Mouse (Mus musculus): ENCODE results near the gene Grm5. TPM values are rescaled to one million over a fixed set of nuclear protein-coding genes. Genes with fewer than 3 reads are reported as not detected.

Gene Grm5
- 0.11 and 0.13 TPM in 2 replicates for polyA plus RNA-seq (2015; fragmentation: Nextera tagmentation; extraction: Ambion mirVana)

DNA sequence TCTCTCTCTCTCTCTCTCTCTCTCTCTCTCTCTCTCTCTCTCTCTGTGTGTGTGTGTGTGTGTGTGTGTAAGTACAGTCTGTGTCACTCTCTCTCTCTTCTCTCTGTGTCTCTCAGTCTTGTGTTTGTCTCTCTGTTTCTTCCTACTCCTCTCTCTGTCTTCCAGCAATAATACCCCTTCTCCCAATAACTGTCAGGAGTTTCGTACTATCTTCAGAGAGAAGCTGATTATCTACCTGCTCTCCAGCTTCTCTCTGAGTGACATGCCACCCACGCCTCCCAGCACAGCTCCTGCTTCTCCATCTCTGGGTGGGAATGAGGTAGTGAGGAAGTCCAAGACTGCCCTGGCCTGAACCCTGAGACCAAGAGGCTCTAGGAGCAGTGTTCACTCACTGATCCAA is at the start of gene Grm5:
Gene Grm5 (plus strand): TSS at position 301 of the 400 bp plus-strand sequence.
- peaks cover 7% of the 10 kb centered on the region; the same call in 1 of the 2 replicates for H3K27me3 ChIP-seq (replicated peaks)
- no peak within 1 kb of the TSS; the same call in 1 of the 2 replicates for H3K4me3 ChIP-seq (replicated peaks)

DNA sequence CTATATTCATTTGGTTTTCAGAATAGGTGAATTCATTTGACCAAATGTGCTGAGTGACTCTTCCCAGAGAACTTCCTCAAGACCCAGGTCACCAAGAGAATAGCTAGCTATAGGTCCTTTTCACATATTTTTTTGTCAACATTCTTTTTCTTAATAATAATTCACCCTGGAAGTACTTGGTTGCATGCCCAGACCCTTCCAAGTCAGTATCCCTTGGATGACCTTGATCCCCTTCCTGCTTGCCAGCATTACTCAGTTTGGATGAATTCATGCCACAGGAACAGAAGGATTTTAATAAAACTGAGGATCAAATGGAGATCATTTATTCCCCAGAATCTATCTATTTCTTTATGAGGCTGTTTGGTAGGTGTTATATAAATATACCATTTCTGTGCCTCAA is 44.9 kb upstream of the Grm5 start:
- no peaks in the 10 kb centered on the region for H3K27me3 ChIP-seq (replicated peaks)
- H3K27ac ChIP-seq: no peak overlapping the region
- H3K36me3 ChIP-seq: no peaks in the 10 kb centered on the region
- no peaks in the 10 kb centered on the region for H3K4me1 ChIP-seq (replicated peaks)
- H3K9me3 ChIP-seq: no peaks in the 10 kb centered on the region
- no peak overlapping the region for H3K9ac ChIP-seq
- H3K4me2 ChIP-seq (replicated peaks): no peak overlapping the region
- no peak for ATAC-seq
- H3K4me3 ChIP-seq (replicated peaks): no peak overlapping the region

More for the DNA sequence above, at the start of gene Grm5:
- H3K4me1 ChIP-seq (replicated peaks): 0 out of 2 replicates have a peak, but pooled peaks cover 2% of the 10 kb centered on the region
- H3K4me2 ChIP-seq (replicated peaks): peak within 1 kb of the TSS; percentile 47
- no peaks in the 10 kb centered on the region for H3K36me3 ChIP-seq
- no peak for ATAC-seq
- H3K27ac ChIP-seq: no peak within 1 kb of the TSS
- no peak within 1 kb of the TSS for H3K9ac ChIP-seq
- 17% methylated on average over 2 of the region's 2 CpGs for WGBS
- H3K9me3 ChIP-seq: no peaks in the 10 kb centered on the region

DNA sequence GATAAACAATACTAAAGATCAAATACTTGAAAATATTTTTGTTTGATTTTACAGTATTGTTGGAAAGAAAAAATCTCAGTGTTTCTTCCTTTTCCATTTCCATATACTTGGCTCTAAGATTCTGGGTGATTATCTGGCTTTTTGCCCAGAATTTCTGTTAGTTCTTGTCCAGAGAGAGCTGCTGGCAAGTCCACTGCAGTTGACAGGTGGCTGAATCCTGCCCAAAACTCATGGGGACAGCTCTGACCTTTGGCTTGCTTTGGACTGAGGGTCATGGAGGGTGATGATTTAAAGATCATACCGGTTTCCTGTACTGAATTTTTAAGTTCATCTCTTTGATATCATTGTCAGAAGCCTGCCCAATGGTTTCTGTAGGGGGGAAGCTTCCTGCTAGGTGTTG is 18.7 kb upstream of the Grm5 start:
- Histone ChIP-seq H3K9ac (no peak overlapping the region), H3K9me3 (no peaks in the 10 kb centered on the region), H3K27me3 (replicated peaks) (no peaks in the 10 kb centered on the region), H3K4me1 (replicated peaks) (no peaks in the 10 kb centered on the region), H3K4me2 (replicated peaks) (no peak overlapping the region), H3K36me3 (no peaks in the 10 kb centered on the region), H3K4me3 (replicated peaks) (no peak overlapping the region), H3K27ac (no peak overlapping the region)
- ATAC-seq: no peak
- 45% methylated on average over 1 of the region's 1 CpGs for WGBS

DNA sequence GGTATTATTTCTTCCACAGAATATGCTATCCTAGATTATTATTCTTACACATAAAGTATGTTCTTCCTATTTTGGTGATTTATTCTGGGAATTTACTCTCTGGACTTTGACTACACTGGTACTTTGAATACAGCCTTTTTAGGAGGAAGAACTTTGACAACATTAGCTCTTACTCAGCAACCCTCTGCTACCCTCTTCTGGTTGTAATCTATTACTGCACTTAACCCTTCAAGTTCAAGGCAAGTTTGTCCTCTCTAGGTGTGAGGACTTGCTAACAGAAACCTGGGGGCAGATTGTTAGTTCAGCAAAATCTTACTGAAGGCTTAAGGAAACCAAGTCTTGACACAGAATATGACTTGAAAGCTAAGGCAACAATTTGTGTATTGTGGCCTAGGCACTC is 17.5 kb upstream of the Grm5 start:
- Histone ChIP-seq H3K9ac (no peak overlapping the region), H3K4me2 (replicated peaks) (no peak overlapping the region), H3K4me3 (replicated peaks) (no peak overlapping the region), H3K27ac (no peak overlapping the region), H3K27me3 (replicated peaks) (no peaks in the 10 kb centered on the region), H3K4me1 (replicated peaks) (no peaks in the 10 kb centered on the region), H3K36me3 (no peaks in the 10 kb centered on the region), H3K9me3 (no peaks in the 10 kb centered on the region)
- no peak for ATAC-seq

DNA sequence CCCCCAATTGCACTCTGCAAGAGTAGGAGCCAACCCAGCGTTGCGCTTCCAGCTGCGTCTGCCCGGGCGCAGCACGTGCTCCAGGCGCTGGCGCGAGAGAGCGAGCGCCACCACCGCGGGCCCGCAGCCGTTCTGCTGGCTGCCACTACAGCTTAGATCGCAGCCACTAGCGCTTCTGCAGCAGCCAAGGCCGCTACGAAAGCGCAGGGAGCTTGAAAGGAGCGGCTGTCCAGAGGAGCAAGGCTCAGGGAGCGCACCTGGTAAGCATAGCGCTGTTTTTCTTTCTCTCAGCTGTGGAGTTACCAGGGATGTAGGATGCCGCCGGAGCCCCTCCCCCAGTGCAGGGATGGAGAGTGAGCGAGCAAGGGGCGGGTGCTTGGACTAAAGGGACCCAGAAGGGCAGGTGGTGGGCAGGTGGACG is 323 bp downstream of the Grm5 start:
- peak overlapping the region; percentile 47 for H3K4me2 ChIP-seq (replicated peaks)
- H3K4me3 ChIP-seq (replicated peaks): no peak overlapping the region; the same call in 1 of the 2 replicates
- no peaks in the 10 kb centered on the region for H3K36me3 ChIP-seq
- peaks cover 7% of the 10 kb centered on the region; the same call in 1 of the 2 replicates for H3K27me3 ChIP-seq (replicated peaks)
- 1% methylated on average over 28 of the region's 28 CpGs for WGBS
- no peak overlapping the region for H3K27ac ChIP-seq
- ATAC-seq: peak; percentile 56; the same call in 1 of the 2 replicates
- no peaks in the 10 kb centered on the region for H3K9me3 ChIP-seq
- no peak overlapping the region for H3K9ac ChIP-seq
- H3K4me1 ChIP-seq (replicated peaks): 0 out of 2 replicates have a peak, but pooled peaks cover 2% of the 10 kb centered on the region

DNA sequence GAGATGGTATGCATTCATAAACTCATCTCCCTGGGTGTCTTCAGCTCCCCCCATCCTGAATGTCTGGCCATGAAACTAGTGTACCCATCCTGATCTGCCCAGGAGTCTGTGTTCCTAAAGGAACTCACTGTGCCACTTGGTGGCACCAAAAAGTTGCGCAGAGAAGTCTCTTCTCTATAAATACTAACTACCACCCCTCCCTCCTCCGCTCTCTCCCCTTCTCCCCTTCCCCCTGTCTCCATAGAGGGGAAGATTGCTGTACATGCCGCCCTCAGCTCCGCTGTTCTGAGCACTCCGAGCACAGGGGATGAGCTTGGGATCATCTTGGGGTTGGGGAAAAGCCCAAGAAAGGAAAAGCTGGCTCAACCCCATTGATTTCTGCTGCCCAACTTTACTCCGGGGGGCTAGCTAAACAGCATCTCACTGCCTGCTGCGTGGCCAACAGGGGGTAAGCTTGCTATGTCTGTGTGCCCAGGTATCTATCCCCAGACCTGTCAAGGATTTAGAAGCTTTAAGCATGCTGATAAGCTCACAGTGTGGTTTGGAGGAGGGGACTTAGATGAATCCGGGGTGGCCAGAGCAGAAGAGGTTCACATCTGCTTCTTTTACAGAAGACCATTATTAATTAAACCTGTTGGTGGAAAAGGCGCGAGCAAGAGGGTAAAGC is 2.4 kb downstream of the Grm5 start:
- no peak for ATAC-seq
- H3K4me1 ChIP-seq (replicated peaks): 0 out of 2 replicates have a peak, but pooled peaks cover 2% of the 10 kb centered on the region
- peaks cover 7% of the 10 kb centered on the region; the same call in 1 of the 2 replicates for H3K27me3 ChIP-seq (replicated peaks)
- H3K4me3 ChIP-seq (replicated peaks): no peak overlapping the region
- H3K27ac ChIP-seq: no peak overlapping the region
- no peak overlapping the region for H3K9ac ChIP-seq
- WGBS: 21% methylated on average over 10 of the region's 10 CpGs
- no peaks in the 10 kb centered on the region for H3K36me3 ChIP-seq
- H3K9me3 ChIP-seq: no peaks in the 10 kb centered on the region
- H3K4me2 ChIP-seq (replicated peaks): no peak overlapping the region

DNA sequence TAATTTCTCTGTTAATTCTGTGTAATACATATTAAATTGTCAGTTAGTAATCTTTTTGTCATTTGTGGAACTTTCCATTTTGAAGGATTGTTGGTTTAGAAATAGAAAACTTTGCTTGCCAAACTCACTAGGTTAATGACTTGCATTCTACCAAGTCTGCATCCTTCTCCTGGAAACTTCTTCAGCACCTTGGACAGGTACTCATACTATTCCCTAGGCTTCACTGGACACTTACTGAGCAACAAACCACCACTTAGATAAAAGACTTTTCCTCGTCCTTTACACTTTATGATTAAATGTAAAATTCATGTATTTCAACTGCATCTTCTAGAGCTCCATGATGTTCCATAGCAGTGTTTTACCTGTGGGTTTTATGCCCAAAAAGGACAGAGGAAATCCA is 4.0 kb downstream of the Grm5 start:
- 24% methylated on average over 1 of the region's 1 CpGs for WGBS
- Histone ChIP-seq H3K4me2 (replicated peaks) (no peak overlapping the region), H3K27me3 (replicated peaks) (peaks cover 7% of the 10 kb centered on the region; the same call in 1 of the 2 replicates), H3K9me3 (no peaks in the 10 kb centered on the region), H3K4me1 (replicated peaks) (0 out of 2 replicates have a peak, but pooled peaks cover 2% of the 10 kb centered on the region), H3K36me3 (no peaks in the 10 kb centered on the region), H3K27ac (no peak overlapping the region), H3K9ac (no peak overlapping the region), H3K4me3 (replicated peaks) (no peak overlapping the region)
- ATAC-seq: no peak

DNA sequence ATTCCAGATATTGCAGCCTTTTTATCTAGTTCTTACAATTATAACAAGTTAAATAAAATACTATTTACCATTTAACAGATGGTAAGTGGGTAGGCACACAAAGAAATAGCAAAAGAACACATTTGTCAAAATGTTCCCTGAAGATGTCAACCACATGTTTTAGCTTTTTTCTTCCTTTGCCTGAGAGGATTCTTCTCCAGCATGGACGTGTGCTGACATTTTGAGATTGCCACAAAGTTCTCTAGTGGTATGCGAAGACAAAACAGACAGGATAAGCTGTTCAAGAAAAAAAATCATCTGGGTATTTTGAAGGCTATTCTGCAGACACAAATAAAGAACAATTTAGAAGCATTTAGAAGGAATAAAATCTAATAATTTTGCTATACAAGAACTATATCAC is 42.3 kb downstream of the Grm5 start:
- H3K36me3 ChIP-seq: no peaks in the 10 kb centered on the region
- H3K27me3 ChIP-seq (replicated peaks): no peaks in the 10 kb centered on the region
- H3K9me3 ChIP-seq: no peaks in the 10 kb centered on the region
- H3K4me1 ChIP-seq (replicated peaks): no peaks in the 10 kb centered on the region
- WGBS: 79% methylated on average over 2 of the region's 2 CpGs
- no peak overlapping the region for H3K9ac ChIP-seq
- no peak for ATAC-seq
- H3K4me2 ChIP-seq (replicated peaks): no peak overlapping the region
- no peak overlapping the region for H3K27ac ChIP-seq
- H3K4me3 ChIP-seq (replicated peaks): no peak overlapping the region

DNA sequence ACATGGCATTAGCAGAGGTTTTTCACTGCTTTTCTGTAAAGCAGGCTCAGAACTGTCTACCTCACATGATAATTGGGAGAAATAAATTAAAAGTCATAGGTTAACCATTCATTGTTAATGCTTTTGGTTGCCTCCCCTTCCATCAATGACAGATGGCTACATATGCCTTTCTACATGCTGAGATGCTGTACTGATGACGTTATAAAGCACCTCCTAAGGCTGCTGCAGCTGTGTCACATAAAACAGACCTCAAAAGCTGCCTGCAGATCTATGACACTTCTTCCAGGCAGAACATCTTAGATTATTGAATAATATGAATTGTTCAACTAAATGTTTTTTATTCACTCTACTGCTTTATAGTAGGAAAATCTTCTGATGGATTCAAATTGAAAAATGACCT is 51.6 kb downstream of the Grm5 start:
- no peak overlapping the region for H3K27ac ChIP-seq
- no peaks in the 10 kb centered on the region for H3K9me3 ChIP-seq
- no peak overlapping the region for H3K9ac ChIP-seq
- WGBS: 52% methylated on average over 1 of the region's 1 CpGs
- H3K27me3 ChIP-seq (replicated peaks): no peaks in the 10 kb centered on the region
- no peak for ATAC-seq
- H3K4me1 ChIP-seq (replicated peaks): no peaks in the 10 kb centered on the region
- no peak overlapping the region for H3K4me3 ChIP-seq (replicated peaks)
- H3K4me2 ChIP-seq (replicated peaks): no peak overlapping the region
- H3K36me3 ChIP-seq: no peaks in the 10 kb centered on the region

DNA sequence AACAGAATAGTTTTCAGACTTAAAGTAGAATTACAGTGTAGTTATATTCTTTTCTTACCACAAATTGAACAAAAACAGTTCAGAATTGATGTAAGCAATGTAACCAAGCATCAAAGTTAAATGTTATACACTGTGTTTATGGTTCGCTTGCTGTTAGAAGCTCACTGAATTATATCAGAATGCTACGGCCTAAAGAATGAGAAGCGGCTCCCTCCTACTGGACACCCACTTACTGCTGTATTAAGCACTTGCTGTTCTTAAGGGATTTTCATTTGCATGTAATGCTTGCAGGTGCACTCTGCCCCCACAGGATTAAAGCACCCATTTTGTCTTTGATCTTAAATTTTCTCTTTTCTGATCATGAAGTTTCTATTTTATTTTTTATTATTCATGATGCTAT is 66.6 kb downstream of the Grm5 start:
- no peaks in the 10 kb centered on the region for H3K9me3 ChIP-seq
- H3K27ac ChIP-seq: no peak overlapping the region
- H3K36me3 ChIP-seq: no peaks in the 10 kb centered on the region
- H3K9ac ChIP-seq: no peak overlapping the region
- whole genome bisulfite sequencing: 81% methylated on average over 3 of the region's 3 CpGs
- H3K4me1 ChIP-seq (replicated peaks): no peaks in the 10 kb centered on the region
- no peak overlapping the region for H3K4me3 ChIP-seq (replicated peaks)
- ATAC-seq: no peak
- no peak overlapping the region for H3K4me2 ChIP-seq (replicated peaks)
- no peaks in the 10 kb centered on the region for H3K27me3 ChIP-seq (replicated peaks)

DNA sequence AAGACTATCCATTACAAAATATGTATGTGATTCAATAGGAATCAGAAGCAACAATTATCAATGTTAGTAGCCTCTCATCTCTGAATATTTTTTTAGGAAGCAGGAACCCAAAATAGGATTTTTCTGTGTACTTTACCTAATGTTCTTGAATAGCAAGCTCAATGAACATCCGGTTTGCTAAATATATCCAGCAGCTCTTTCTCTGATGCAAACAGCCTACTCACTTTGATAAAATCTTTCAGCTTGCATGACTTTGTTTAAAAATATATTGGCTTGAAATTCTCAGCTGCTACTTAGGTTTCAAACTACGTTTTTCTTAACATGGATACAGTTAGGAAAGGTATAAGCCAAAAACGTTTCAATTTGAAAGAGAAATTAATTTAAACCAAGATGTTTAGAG is 77.8 kb downstream of the Grm5 start:
- H3K27ac ChIP-seq: no peak overlapping the region
- no peaks in the 10 kb centered on the region for H3K9me3 ChIP-seq
- ATAC-seq: no peak
- no peak overlapping the region for H3K4me2 ChIP-seq (replicated peaks)
- H3K27me3 ChIP-seq (replicated peaks): no peaks in the 10 kb centered on the region
- WGBS: 55% methylated on average over 3 of the region's 3 CpGs
- no peaks in the 10 kb centered on the region for H3K4me1 ChIP-seq (replicated peaks)
- no peaks in the 10 kb centered on the region for H3K36me3 ChIP-seq
- no peak overlapping the region for H3K4me3 ChIP-seq (replicated peaks)
- no peak overlapping the region for H3K9ac ChIP-seq

DNA sequence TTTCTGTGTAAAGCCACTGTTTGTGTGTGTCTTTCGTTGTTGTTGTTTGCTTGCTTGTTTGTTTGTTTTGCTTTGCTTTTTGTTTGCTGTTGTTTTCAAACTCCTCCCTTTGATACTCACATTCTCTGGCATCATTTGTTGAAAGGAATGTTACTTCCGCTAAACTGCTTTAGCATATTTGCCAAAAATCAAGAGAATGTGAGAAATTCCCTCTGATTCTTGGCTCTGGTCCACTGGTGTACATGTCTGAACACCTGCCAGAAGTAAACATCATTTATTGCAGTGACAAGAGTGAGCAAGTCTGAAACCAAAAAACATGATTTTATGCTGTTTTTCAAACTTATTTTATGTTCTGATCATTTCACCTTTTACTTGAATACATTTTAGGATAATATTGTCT is 80.1 kb downstream of the Grm5 start:
- H3K4me2 ChIP-seq (replicated peaks): no peak overlapping the region

DNA sequence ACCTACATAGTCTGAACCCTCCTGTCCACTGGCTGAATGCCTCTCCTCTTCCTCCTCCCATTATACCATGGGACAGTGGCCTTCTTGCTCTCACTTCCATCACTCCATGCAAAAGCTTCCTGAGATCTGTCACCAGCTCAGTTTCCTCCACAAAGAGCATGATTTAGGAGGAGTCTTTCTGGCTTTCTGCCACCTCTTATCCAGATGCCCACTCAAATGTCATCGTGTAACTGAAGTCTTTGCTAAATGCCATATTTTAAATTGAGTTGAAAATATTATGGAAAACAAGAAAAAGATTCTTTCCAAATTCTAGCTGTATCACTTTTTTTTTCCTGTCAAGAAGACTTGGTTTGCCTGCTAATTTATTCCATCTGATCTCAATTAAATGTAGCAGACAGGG is 132.4 kb downstream of the Grm5 start:
- H3K27ac ChIP-seq: no peak overlapping the region
- no peak overlapping the region for H3K4me2 ChIP-seq (replicated peaks)
- no peak overlapping the region for H3K9ac ChIP-seq
- no peaks in the 10 kb centered on the region for H3K4me1 ChIP-seq (replicated peaks)
- H3K4me3 ChIP-seq (replicated peaks): no peak overlapping the region
- H3K9me3 ChIP-seq: no peaks in the 10 kb centered on the region
- no peak for ATAC-seq
- H3K36me3 ChIP-seq: no peaks in the 10 kb centered on the region
- no peaks in the 10 kb centered on the region for H3K27me3 ChIP-seq (replicated peaks)
- whole genome bisulfite sequencing: 44% methylated on average over 1 of the region's 1 CpGs

More for the DNA sequence above, 80.1 kb downstream of the Grm5 start:
- H3K27ac ChIP-seq: no peak overlapping the region
- no peak overlapping the region for H3K4me3 ChIP-seq (replicated peaks)
- no peaks in the 10 kb centered on the region for H3K4me1 ChIP-seq (replicated peaks)
- no peak for ATAC-seq
- H3K9ac ChIP-seq: no peak overlapping the region
- 63% methylated on average over 2 of the region's 2 CpGs for WGBS
- H3K27me3 ChIP-seq (replicated peaks): no peaks in the 10 kb centered on the region
- no peaks in the 10 kb centered on the region for H3K36me3 ChIP-seq
- H3K9me3 ChIP-seq: no peaks in the 10 kb centered on the region
